Mouse (Mus musculus): ENCODE measurements around the gene Nek8. TPM values are rescaled to one million over a fixed set of nuclear protein-coding genes. Genes with fewer than 3 reads are reported as not detected.
"Not testable (repeated sequence)": the region's sequence is repeated elsewhere in the genome, so short reads cannot be mapped to it uniquely, and the experiment has no call there.

Gene Nek8
- polyA plus RNA-seq, 1 experiment from 2014 or later = 4.9 TPM

DNA sequence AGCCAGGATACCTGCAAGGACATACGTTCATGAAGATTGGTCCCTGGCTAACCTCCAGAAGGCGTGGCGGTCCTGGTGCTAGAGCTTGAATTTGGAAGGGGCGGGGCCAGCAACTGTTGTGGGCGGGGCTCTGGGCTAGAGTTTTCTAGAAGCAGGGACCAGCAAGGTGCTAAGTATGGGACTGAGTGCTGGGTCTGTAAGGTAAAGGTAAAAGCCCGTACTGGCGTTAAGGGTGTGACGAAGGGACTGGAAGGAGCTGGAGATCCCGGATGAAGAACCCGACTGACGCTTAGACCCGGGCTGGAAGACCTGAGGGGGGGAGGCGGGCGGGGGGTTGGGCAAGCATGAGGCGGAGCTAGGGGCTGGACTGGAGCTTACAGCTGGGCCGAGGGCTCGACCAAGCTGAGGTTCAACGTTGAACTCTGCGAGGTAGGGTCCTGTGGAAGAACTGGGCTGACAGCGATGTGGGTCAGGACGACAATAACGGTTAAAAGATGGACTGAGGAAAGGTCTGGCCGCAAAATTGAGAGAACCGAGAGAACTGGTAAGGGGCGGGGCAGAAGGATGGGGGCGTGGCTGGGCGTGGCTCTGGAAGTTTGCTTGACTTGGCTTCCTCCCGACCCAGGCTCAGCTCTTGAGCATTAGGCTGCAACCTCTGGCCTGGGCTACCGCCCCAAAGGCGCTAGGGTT is 18.1 kb upstream of the Nek8 start:
- H3K4me2 ChIP-seq (ENCODE audit: low read depth, low read length) = peak overlapping the region; percentile 94
- peak overlapping the region; percentile 59 for H3K9ac ChIP-seq (replicated peaks)
- H3K27ac ChIP-seq (ENCODE audit: low read depth) = no peak overlapping the region
- H3K4me1 ChIP-seq (ENCODE audit: insufficient read depth) = peaks cover 13% of the 10 kb centered on the region
- no peak for TF ChIP-seq EP300 (IDR thresholded peaks at IDR 0.05; ENCODE audit: low read depth)
- no peak for TF ChIP-seq CTCF (IDR thresholded peaks at IDR 0.05; ENCODE audit: low read depth)
- DNase-seq (peak; percentile 89), ATAC-seq (peak; percentile 83)
- H3K36me3 ChIP-seq (replicated peaks; ENCODE audit: insufficient read depth, low read length) = peaks cover 3% of the 10 kb centered on the region; the same call in 1 of the 2 replicates
- peaks cover 19% of the 10 kb centered on the region for H3K27me3 ChIP-seq (ENCODE audit: insufficient read depth, low read length)
- 3% methylated on average over 29 of the region's 30 CpGs for WGBS (ENCODE audit: insufficient replicate concordance)
- H3K4me3 ChIP-seq (ENCODE audit: low read depth, low read length) = peak overlapping the region; percentile 64
- H3K9me3 ChIP-seq (ENCODE audit: low read length) = no peaks in the 10 kb centered on the region

DNA sequence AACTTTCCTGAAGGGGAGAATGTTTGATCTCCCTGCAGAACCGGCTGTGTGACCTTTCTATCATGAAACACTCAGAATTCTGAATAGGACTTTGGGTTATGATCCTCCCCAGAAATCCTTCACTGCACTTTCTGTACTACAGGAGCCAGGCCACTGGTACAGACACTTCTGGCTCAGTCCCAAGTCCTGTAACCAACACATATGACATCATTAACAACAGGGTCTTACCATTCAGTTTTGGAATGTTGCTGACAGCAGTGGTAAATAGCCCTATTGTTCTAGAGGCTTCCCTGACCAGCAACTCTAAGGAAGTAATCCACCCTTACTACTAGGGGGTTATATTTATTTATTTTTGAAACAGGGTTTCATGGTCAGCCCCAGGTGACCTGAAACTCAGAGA is 16.6 kb upstream of the Nek8 start, which contains the start of gene Proca1:
TSS of gene Proca1 (plus strand) at position 280 of the 400 bp plus-strand sequence.
- Histone ChIP-seq H3K27me3 (ENCODE audit: insufficient read depth, low read length) (peaks cover 34% of the 10 kb centered on the region), H3K4me1 (ENCODE audit: insufficient read depth) (peaks cover 21% of the 10 kb centered on the region), H3K9me3 (ENCODE audit: low read length) (no peaks in the 10 kb centered on the region), H3K36me3 (replicated peaks; ENCODE audit: insufficient read depth, low read length) (peaks cover 3% of the 10 kb centered on the region; the same call in 1 of the 2 replicates), H3K4me3 (ENCODE audit: low read depth, low read length) (0 out of 2 replicates have a peak within 1 kb of the TSS, but pooled peaks have one; percentile 64), H3K4me2 (ENCODE audit: low read depth, low read length) (peak within 1 kb of the TSS; percentile 94), H3K27ac (ENCODE audit: low read depth) (no peak within 1 kb of the TSS), H3K9ac (replicated peaks) (no peak within 1 kb of the TSS)
- 92% methylated on average over 1 of the region's 1 CpGs for WGBS (ENCODE audit: insufficient replicate concordance)
- ATAC-seq (no peak), DNase-seq (no peak)
- TF ChIP-seq CTCF (IDR thresholded peaks at IDR 0.05; ENCODE audit: low read depth) = no peak
- TF ChIP-seq EP300 (IDR thresholded peaks at IDR 0.05; ENCODE audit: low read depth) = no peak

DNA sequence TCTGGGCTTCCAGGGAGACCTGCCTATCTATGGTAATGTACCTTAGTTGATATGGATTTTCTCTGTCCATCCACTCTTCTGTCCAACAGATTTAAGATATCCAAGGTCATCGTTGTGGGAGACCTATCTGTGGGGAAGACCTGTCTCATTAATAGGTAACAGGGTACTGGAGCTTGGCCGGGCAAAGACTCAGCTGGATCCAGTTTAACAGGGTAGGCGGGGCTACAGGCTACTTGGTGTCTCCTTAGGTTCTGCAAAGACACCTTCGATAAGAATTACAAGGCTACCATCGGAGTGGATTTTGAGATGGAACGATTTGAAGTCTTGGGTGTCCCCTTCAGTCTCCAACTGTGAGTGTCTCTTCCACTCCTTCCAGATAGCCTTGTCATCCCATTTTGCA is 13.6 kb upstream of the Nek8 start:
- 64% methylated on average over 6 of the region's 6 CpGs for WGBS (ENCODE audit: insufficient replicate concordance)
- H3K9ac ChIP-seq (replicated peaks) = no peak overlapping the region
- TF ChIP-seq EP300 (IDR thresholded peaks at IDR 0.05; ENCODE audit: low read depth) (no peak), CTCF (IDR thresholded peaks at IDR 0.05; ENCODE audit: low read depth) (no peak)
- peak overlapping the region; percentile 84 for H3K4me2 ChIP-seq (ENCODE audit: low read depth, low read length)
- no peak overlapping the region for H3K27ac ChIP-seq (ENCODE audit: low read depth)
- no peak for ATAC-seq
- DNase-seq = no peak
- peaks cover 42% of the 10 kb centered on the region for H3K27me3 ChIP-seq (ENCODE audit: insufficient read depth, low read length)
- H3K9me3 ChIP-seq (ENCODE audit: low read length) = no peaks in the 10 kb centered on the region
- H3K4me1 ChIP-seq (ENCODE audit: insufficient read depth) = peaks cover 19% of the 10 kb centered on the region
- H3K4me3 ChIP-seq (ENCODE audit: low read depth, low read length) = peak overlapping the region; percentile 62; the same call in 1 of the 2 replicates
- peaks cover 3% of the 10 kb centered on the region; the same call in 1 of the 2 replicates for H3K36me3 ChIP-seq (replicated peaks; ENCODE audit: insufficient read depth, low read length)

GRCm38 (mm10) chr11:78189234-78190040 is 13.0 kb upstream of the Nek8 start:
- TF ChIP-seq EP300 (IDR thresholded peaks at IDR 0.05; ENCODE audit: low read depth) (no peak), CTCF (IDR thresholded peaks at IDR 0.05; ENCODE audit: low read depth) (no peak)
- Histone ChIP-seq H3K9ac (replicated peaks) (peak overlapping the region; percentile 72), H3K27ac (ENCODE audit: low read depth) (peak overlapping the region; percentile 79), H3K4me2 (ENCODE audit: low read depth, low read length) (peak overlapping the region; percentile 84), H3K4me3 (ENCODE audit: low read depth, low read length) (peak overlapping the region; percentile 62), H3K36me3 (replicated peaks; ENCODE audit: insufficient read depth, low read length) (peaks cover 3% of the 10 kb centered on the region; the same call in 1 of the 2 replicates), H3K27me3 (ENCODE audit: insufficient read depth, low read length) (peaks cover 42% of the 10 kb centered on the region), H3K9me3 (ENCODE audit: low read length) (no peaks in the 10 kb centered on the region), H3K4me1 (ENCODE audit: insufficient read depth) (peaks cover 13% of the 10 kb centered on the region)
- WGBS (ENCODE audit: insufficient replicate concordance) = 2% methylated on average over 33 of the region's 42 CpGs
- DNase-seq (peak; percentile 56), ATAC-seq (peak; percentile 66)

DNA sequence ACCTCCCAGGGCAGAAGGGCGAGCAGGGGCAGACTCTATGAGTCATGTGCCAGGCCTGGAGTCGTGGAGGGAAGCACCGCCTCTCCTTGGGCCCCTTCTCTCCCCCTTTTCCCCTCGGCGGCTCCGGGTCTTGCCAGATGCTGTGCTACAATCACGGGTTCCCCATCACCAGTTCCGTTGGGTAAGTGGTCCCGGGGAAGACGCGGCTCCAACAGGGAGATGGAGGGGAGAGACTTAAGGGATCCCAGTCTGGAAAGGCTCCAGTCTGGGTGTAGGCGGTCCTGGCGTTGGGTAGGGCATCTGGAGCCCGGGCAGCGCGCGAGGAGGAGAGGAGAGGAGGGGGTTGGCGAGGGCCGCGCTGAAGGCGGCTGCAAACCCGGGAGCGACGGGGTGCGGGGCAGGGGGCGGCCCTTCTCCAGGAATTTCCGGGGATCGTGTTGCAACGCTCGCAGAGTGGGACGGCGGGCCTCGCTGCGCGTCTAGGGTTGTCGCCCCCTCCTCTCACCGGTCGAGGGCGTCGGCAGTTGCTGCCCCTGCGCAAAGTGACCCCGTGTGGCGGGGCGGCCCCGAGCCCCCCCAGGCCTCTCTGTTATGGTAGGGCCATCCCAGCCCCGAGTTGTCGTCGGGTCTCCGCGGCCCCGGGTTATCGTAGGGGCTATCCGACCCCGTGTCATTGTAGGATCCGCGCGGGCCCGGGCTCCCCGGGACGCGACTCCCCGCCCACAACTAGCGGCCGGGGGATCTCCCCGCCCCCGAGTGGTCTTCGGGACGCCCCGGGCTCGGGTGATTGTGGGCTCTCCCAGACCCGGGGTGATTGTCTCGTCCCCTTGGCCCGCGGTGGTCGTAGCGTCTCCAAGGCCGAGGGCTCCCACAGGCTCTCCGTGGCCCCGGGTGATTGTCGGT is 12.1 kb upstream of the Nek8 start, which contains the start of gene Rab34:
TSS of gene Rab34 (plus strand) at position 100 of the 903 bp plus-strand sequence.
- DNase-seq (peak; percentile 63), ATAC-seq (peak; percentile 48)
- WGBS (ENCODE audit: insufficient replicate concordance) = 1% methylated on average over 61 of the region's 80 CpGs

DNA sequence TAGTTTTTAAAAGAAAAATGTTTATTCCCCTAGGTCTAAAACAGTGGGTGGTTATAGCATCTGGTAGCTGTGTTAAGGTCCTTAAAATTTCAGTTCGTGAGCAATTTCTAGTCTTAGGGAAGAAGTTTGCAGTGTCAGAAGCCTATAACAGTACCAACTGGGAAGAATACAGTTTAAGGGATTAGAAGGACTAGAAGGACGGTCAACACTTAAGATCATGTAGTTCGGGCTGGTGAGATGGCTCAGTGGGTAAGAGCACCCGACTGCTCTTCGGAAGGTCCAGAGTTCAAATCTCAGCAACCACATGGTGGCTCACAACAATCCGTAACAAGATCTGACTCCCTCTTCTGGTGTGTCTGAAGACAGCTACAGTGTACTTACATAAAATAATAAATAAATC is 8.2 kb upstream of the Nek8 start:
- 87% methylated on average over 6 of the region's 6 CpGs for WGBS (ENCODE audit: insufficient replicate concordance)
- not testable (repeated sequence) for DNase-seq; H3K4me2 ChIP-seq (ENCODE audit: low read depth, low read length); H3K4me3 ChIP-seq (ENCODE audit: low read depth, low read length); H3K9me3 ChIP-seq (ENCODE audit: low read length); H3K9ac ChIP-seq (replicated peaks); ATAC-seq; H3K27ac ChIP-seq (ENCODE audit: low read depth)
- Histone ChIP-seq H3K36me3 (replicated peaks; ENCODE audit: insufficient read depth, low read length) (peaks cover 25% of the 10 kb centered on the region), H3K27me3 (ENCODE audit: insufficient read depth, low read length) (peaks cover 24% of the 10 kb centered on the region), H3K4me1 (ENCODE audit: insufficient read depth) (peaks cover 37% of the 10 kb centered on the region)

More for the DNA sequence above, 12.1 kb upstream of the Nek8 start, which contains the start of gene Rab34:
- Histone ChIP-seq H3K4me1 (ENCODE audit: insufficient read depth) (peaks cover 14% of the 10 kb centered on the region), H3K9me3 (ENCODE audit: low read length) (no peaks in the 10 kb centered on the region), H3K9ac (replicated peaks) (peak within 1 kb of the TSS; percentile 72), H3K27ac (ENCODE audit: low read depth) (peak within 1 kb of the TSS; percentile 79), H3K4me2 (ENCODE audit: low read depth, low read length) (peak within 1 kb of the TSS; percentile 84), H3K27me3 (ENCODE audit: insufficient read depth, low read length) (peaks cover 42% of the 10 kb centered on the region), H3K36me3 (replicated peaks; ENCODE audit: insufficient read depth, low read length) (peaks cover 3% of the 10 kb centered on the region; the same call in 1 of the 2 replicates), H3K4me3 (ENCODE audit: low read depth, low read length) (peak within 1 kb of the TSS; percentile 62)
- no peak for TF ChIP-seq EP300 (IDR thresholded peaks at IDR 0.05; ENCODE audit: low read depth)
- TF ChIP-seq CTCF (IDR thresholded peaks at IDR 0.05; ENCODE audit: low read depth) = no peak

Data from liver, postnatal 0 days (tissue).